Mouse (Mus musculus) liver, postnatal 0 days (tissue): ENCODE data around the gene Spint1.

Experiments
- CTCF ChIP-seq: sonication (generic); IDR thresholded peaks from 2 replicates; pipeline ENCODE4 v1.5.1; 2016; ENCODE audit warnings: antibody characterized with exemption, low read depth
- EP300 ChIP-seq: IDR thresholded peaks from 2 replicates; pipeline ENCODE4 v1.6.1; 2016; ENCODE audit warnings: antibody characterized with exemption, low read depth, mild to moderate bottlenecking

- TF ChIP-seq CTCF (no peak), EP300 (no peak)
Observed at GRCm38 (mm10) chr2:119292852-119293251, 55.7 kb downstream of the Spint1 start.
